Comparison of ENCODE assay signal across 34 mouse cellular contexts in the genomic region with DNA sequence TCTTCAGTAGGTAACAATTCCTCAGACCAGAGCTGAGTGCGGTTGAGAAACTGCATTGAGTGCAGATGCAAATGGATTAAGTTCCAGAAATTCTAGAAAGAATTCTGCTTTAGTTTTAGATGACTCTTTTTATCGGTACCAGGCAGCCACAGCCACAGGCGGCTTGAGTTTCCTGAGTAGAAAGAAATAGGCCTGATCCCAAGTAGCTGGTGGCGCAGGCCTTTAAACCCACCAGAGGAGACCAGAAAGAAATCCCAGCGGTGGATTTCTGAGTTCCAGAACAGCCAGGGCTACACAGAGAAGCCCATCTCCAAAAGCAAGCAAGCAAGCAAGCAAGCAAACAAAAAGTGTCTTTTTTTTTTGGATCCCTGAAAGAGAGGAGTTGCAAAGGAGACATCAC. TPM values are rescaled to one million over a fixed set of nuclear protein-coding genes. Genes with fewer than 3 reads are reported as not detected.
DNase-seq lines count a peak whose midpoint lies in the region; ATAC-seq and TF ChIP-seq lines count a peak whose summit lies in the region.
"Had no signal": no experiment of that assay in that cellular context is flagged by ENCODE, and none has a peak within 500 bp of the region (broad histone marks: within the 10 kb centered on the region; RNA-seq: fewer than 3 reads in every experiment).

No protein-coding gene starts in this region.

- H3K27me3 ChIP-seq in forebrain, embryonic 11.5 days (ENCODE audit: control insufficient read depth, insufficient read depth, low read length), result peaks cover 74% of the 10 kb centered on the region
- peaks cover 82% of the 10 kb centered on the region for H3K27me3 ChIP-seq in forebrain, embryonic 15.5 days
- H3K27me3 ChIP-seq in heart, embryonic 13.5 days (replicated peaks), result peaks cover 77% of the 10 kb centered on the region
- peaks cover 75% of the 10 kb centered on the region for H3K27me3 ChIP-seq in hindbrain, embryonic 11.5 days (ENCODE audit: control insufficient read depth, insufficient read depth, low read length)
- peaks cover 97% of the 10 kb centered on the region for H3K27me3 ChIP-seq in hindbrain, embryonic 12.5 days
- H3K27me3 ChIP-seq in stomach, embryonic 14.5 days (ENCODE audit: control insufficient read depth, insufficient read depth, low read length), result peaks cover 53% of the 10 kb centered on the region
- peaks cover 26% of the 10 kb centered on the region for H3K27me3 ChIP-seq in stomach, postnatal 0 days (ENCODE audit: control insufficient read depth, insufficient read depth, low read length)

- no peak overlapping the region for H3K27ac ChIP-seq in forebrain, embryonic 11.5 days (ENCODE audit: low read depth, low read length)
- no peak overlapping the region for H3K27ac ChIP-seq in forebrain, embryonic 15.5 days (replicated peaks)
- H3K27ac ChIP-seq in heart, embryonic 13.5 days (replicated peaks), result peak overlapping the region; percentile 94
- H3K27ac ChIP-seq in hindbrain, embryonic 11.5 days (ENCODE audit: low read depth, low read length), result no peak overlapping the region
- H3K27ac ChIP-seq in hindbrain, embryonic 12.5 days, result no peak overlapping the region
- H3K27ac ChIP-seq in stomach, embryonic 14.5 days (ENCODE audit: low read length), result no peak overlapping the region
- H3K27ac ChIP-seq in stomach, postnatal 0 days (replicated peaks), result no peak overlapping the region
- H3K27ac ChIP-seq: forebrain, embryonic 13.5 days; limb, embryonic 12.5 days; liver, embryonic 15.5 days had no signal

- no peaks in the 10 kb centered on the region for H3K9me3 ChIP-seq in forebrain, embryonic 11.5 days (ENCODE audit: control insufficient read depth, low read length)
- H3K9me3 ChIP-seq in forebrain, embryonic 15.5 days, result no peaks in the 10 kb centered on the region
- H3K9me3 ChIP-seq in heart, embryonic 13.5 days, result no peaks in the 10 kb centered on the region
- H3K9me3 ChIP-seq in hindbrain, embryonic 11.5 days (ENCODE audit: control insufficient read depth, low read length), result no peaks in the 10 kb centered on the region
- H3K9me3 ChIP-seq in hindbrain, embryonic 12.5 days (replicated peaks), result no peaks in the 10 kb centered on the region
- H3K9me3 ChIP-seq in stomach, embryonic 14.5 days (ENCODE audit: control insufficient read depth, low read depth, low read length), result no peaks in the 10 kb centered on the region
- no peaks in the 10 kb centered on the region for H3K9me3 ChIP-seq in stomach, postnatal 0 days (ENCODE audit: control insufficient read depth, low read length)
- H3K9me3 ChIP-seq: forebrain, embryonic 13.5 days; limb, embryonic 12.5 days; liver, embryonic 15.5 days had no signal

- H3K4me3 ChIP-seq in forebrain, embryonic 11.5 days (ENCODE audit: low read depth, low read length), result no peak overlapping the region
- H3K4me3 ChIP-seq in forebrain, embryonic 15.5 days, result no peak overlapping the region
- H3K4me3 ChIP-seq in heart, embryonic 13.5 days, result peak overlapping the region; percentile 80
- H3K4me3 ChIP-seq in hindbrain, embryonic 11.5 days (ENCODE audit: low read depth, low read length), result no peak overlapping the region
- H3K4me3 ChIP-seq in hindbrain, embryonic 12.5 days, result no peak overlapping the region
- H3K4me3 ChIP-seq in stomach, embryonic 14.5 days (ENCODE audit: low read depth, low read length), result no peak overlapping the region
- no peak overlapping the region for H3K4me3 ChIP-seq in stomach, postnatal 0 days (ENCODE audit: low read depth, low read length)
- H3K4me3 ChIP-seq: erythroblast, embryonic 14.5 days; forebrain, embryonic 13.5 days; limb, embryonic 12.5 days; liver, embryonic 15.5 days had no signal

- WGBS in forebrain, embryonic 11.5 days, result 4% methylated on average over 5 of the region's 5 CpGs
- WGBS in forebrain, embryonic 15.5 days, result 7% methylated on average over 5 of the region's 5 CpGs
- 24% methylated on average over 5 of the region's 5 CpGs for WGBS in heart, embryonic 13.5 days
- 6% methylated on average over 5 of the region's 5 CpGs for WGBS in hindbrain, embryonic 11.5 days
- WGBS in hindbrain, embryonic 12.5 days, result 5% methylated on average over 5 of the region's 5 CpGs
- 29% methylated on average over 5 of the region's 5 CpGs for WGBS in stomach, embryonic 14.5 days
- 32% methylated on average over 5 of the region's 5 CpGs for WGBS in stomach, postnatal 0 days

- ATAC-seq in forebrain, embryonic 11.5 days (replicated peaks; ENCODE audit: low FRiP score), result no peak
- no peak for ATAC-seq in forebrain, embryonic 15.5 days (replicated peaks)
- ATAC-seq in heart, embryonic 13.5 days (ENCODE audit: extremely low read depth, insufficient number of reproducible peaks, low FRiP score, low TSS enrichment), result no peak
- no peak for ATAC-seq in hindbrain, embryonic 11.5 days (ENCODE audit: low FRiP score)
- ATAC-seq in hindbrain, embryonic 12.5 days (ENCODE audit: low FRiP score), result no peak
- ATAC-seq in stomach, embryonic 14.5 days (ENCODE audit: insufficient number of reproducible peaks, insufficient read depth, low FRiP score, low read depth), result no peak
- no peak for ATAC-seq in stomach, postnatal 0 days (ENCODE audit: low FRiP score, low TSS enrichment)
- ATAC-seq: forebrain, embryonic 13.5 days; hindbrain, embryonic 16.5 days; intestine, postnatal 0 days; midbrain, embryonic 16.5 days had no signal

- DNase-seq in forebrain, embryonic 11.5 days (ENCODE audit: low spot score), result peak; percentile 39
- DNase-seq in heart, postnatal 14 days, result no peak
- DNase-seq in hindbrain, embryonic 11.5 days (ENCODE audit: low spot score), result peak; percentile 21
- no peak for DNase-seq in stomach, postnatal 0 days (ENCODE audit: low spot score)
- DNase-seq: adrenal gland, postnatal 14 days; cerebellum, adult 11 months; cerebellum, adult 9-10 months; gastrocnemius, postnatal 25 days; kidney, adult 9 months; kidney, postnatal 10 days; lung, embryonic 14.5 days; lung, postnatal 14 days; right cerebral cortex, postnatal 4 days; thymus, postnatal 4 days had no signal

- no peak overlapping the region for H3K9ac ChIP-seq in forebrain, embryonic 11.5 days (ENCODE audit: low read length)
- no peak overlapping the region for H3K9ac ChIP-seq in forebrain, embryonic 15.5 days (replicated peaks)
- peak overlapping the region; percentile 100 for H3K9ac ChIP-seq in heart, embryonic 13.5 days
- no peak overlapping the region for H3K9ac ChIP-seq in hindbrain, embryonic 11.5 days (ENCODE audit: low read depth, low read length)
- no peak overlapping the region for H3K9ac ChIP-seq in hindbrain, embryonic 12.5 days
- H3K9ac ChIP-seq in stomach, embryonic 14.5 days (replicated peaks; ENCODE audit: low read depth, low read length), result no peak overlapping the region
- no peak overlapping the region for H3K9ac ChIP-seq in stomach, postnatal 0 days (ENCODE audit: low read length)
- H3K9ac ChIP-seq: forebrain, embryonic 13.5 days; limb, embryonic 12.5 days; liver, embryonic 15.5 days; lung, embryonic 14.5 days had no signal

- no peaks in the 10 kb centered on the region for H3K36me3 ChIP-seq in forebrain, embryonic 11.5 days (ENCODE audit: control insufficient read depth, insufficient read depth, low read length)
- H3K36me3 ChIP-seq in forebrain, embryonic 15.5 days, result no peaks in the 10 kb centered on the region
- peaks cover 59% of the 10 kb centered on the region for H3K36me3 ChIP-seq in heart, embryonic 13.5 days
- no peaks in the 10 kb centered on the region for H3K36me3 ChIP-seq in hindbrain, embryonic 11.5 days (ENCODE audit: control insufficient read depth, insufficient read depth, low read length)
- H3K36me3 ChIP-seq in hindbrain, embryonic 12.5 days, result no peaks in the 10 kb centered on the region
- no peaks in the 10 kb centered on the region for H3K36me3 ChIP-seq in stomach, embryonic 14.5 days (ENCODE audit: control insufficient read depth, insufficient read depth, low read length)
- no peaks in the 10 kb centered on the region for H3K36me3 ChIP-seq in stomach, postnatal 0 days (ENCODE audit: control insufficient read depth, insufficient read depth, low read length)
- H3K36me3 ChIP-seq: limb, embryonic 12.5 days; liver, embryonic 15.5 days had no signal

- intact Hi-C loops in heart, postnatal 14 days (cut with DNase I), result no loop called here

- no peak overlapping the region for H3K4me2 ChIP-seq in forebrain, embryonic 11.5 days (ENCODE audit: low read depth, low read length, severe bottlenecking)
- no peak overlapping the region for H3K4me2 ChIP-seq in forebrain, embryonic 15.5 days (replicated peaks)
- H3K4me2 ChIP-seq in heart, embryonic 13.5 days, result peak overlapping the region; percentile 83
- H3K4me2 ChIP-seq in hindbrain, embryonic 11.5 days (replicated peaks; ENCODE audit: low read depth, low read length), result no peak overlapping the region
- no peak overlapping the region for H3K4me2 ChIP-seq in hindbrain, embryonic 12.5 days (replicated peaks)
- H3K4me2 ChIP-seq in stomach, embryonic 14.5 days (replicated peaks; ENCODE audit: low read depth, low read length), result peak overlapping the region; percentile 3; the same call in 1 of the 2 replicates
- no peak overlapping the region for H3K4me2 ChIP-seq in stomach, postnatal 0 days (replicated peaks; ENCODE audit: low read depth)
- H3K4me2 ChIP-seq: forebrain, embryonic 13.5 days; limb, embryonic 12.5 days; liver, embryonic 15.5 days; lung, embryonic 14.5 days had no signal

- TF ChIP-seq CTCF in stomach, postnatal 0 days (IDR thresholded peaks at IDR 0.05; ENCODE audit: low read depth), result no peak

- TF ChIP-seq EP300 in stomach, postnatal 0 days (optimal IDR thresholded peaks at IDR 0.05), result no peak

- H3K4me1 ChIP-seq in forebrain, embryonic 11.5 days (replicated peaks; ENCODE audit: control insufficient read depth, insufficient read depth, low read length), result peaks cover 4% of the 10 kb centered on the region; the same call in 1 of the 2 replicates
- peaks cover 7% of the 10 kb centered on the region; the same call in 1 of the 2 replicates for H3K4me1 ChIP-seq in forebrain, embryonic 15.5 days
- H3K4me1 ChIP-seq in heart, embryonic 13.5 days, result peaks cover 20% of the 10 kb centered on the region
- no peaks in the 10 kb centered on the region for H3K4me1 ChIP-seq in hindbrain, embryonic 11.5 days (replicated peaks; ENCODE audit: control insufficient read depth, insufficient read depth, low read length)
- peaks cover 9% of the 10 kb centered on the region for H3K4me1 ChIP-seq in hindbrain, embryonic 12.5 days
- no peaks in the 10 kb centered on the region for H3K4me1 ChIP-seq in stomach, embryonic 14.5 days (ENCODE audit: control insufficient read depth, insufficient read depth, low read length)
- no peaks in the 10 kb centered on the region for H3K4me1 ChIP-seq in stomach, postnatal 0 days (replicated peaks; ENCODE audit: control insufficient read depth, insufficient read depth)

RNA-seq across cellular contexts. Expression of gene Nkx2-5, which starts 8.4 kb away (rescaled TPM):
- not detected in 2 replicates for polyA plus RNA-seq in forebrain, embryonic 11.5 days (2014; fragmentation: Nextera tagmentation; extraction: Ambion mirVana)
- polyA plus RNA-seq in forebrain, embryonic 15.5 days (2015; fragmentation: Nextera tagmentation; extraction: Ambion mirVana), result 0.59 TPM in 1 of 2 replicates, not detected in the other
- 136 and 142 TPM in 2 replicates for polyA plus RNA-seq in heart, embryonic 13.5 days (2015; fragmentation: Nextera tagmentation; extraction: Ambion mirVana)
- total RNA-seq in heart, postnatal 14 days (2021), result 10 to 100 TPM; 78.9 to 80.4 TPM
- not detected in 2 replicates for polyA plus RNA-seq in hindbrain, embryonic 11.5 days (2014; fragmentation: Nextera tagmentation; extraction: Ambion mirVana)
- not detected in 2 replicates for polyA plus RNA-seq in hindbrain, embryonic 12.5 days (2016; fragmentation: Nextera tagmentation; extraction: Ambion mirVana)
- 6.4 and 8.1 TPM in 2 replicates for polyA plus RNA-seq in stomach, embryonic 14.5 days (2014; fragmentation: Nextera tagmentation; extraction: Ambion mirVana)
- polyA plus RNA-seq in stomach, postnatal 0 days (2015; fragmentation: Nextera tagmentation; extraction: Ambion mirVana), result 0.17 and 0.91 TPM in 2 replicates
- total RNA-seq: adrenal gland, postnatal 14 days; gastrocnemius, adult 18-20 months; gastrocnemius, postnatal 25 days; left cerebral cortex, postnatal 10 days; liver, adult 2 months; neutrophil, adult 5-6 weeks had no signal
- polyA plus RNA-seq: erythroblast, embryonic 14.5 days; forebrain, embryonic 13.5 days; frontal cortex, adult 2 months; hindbrain, embryonic 16.5 days; large intestine, adult 2 months; limb, embryonic 12.5 days; liver, adult 2 months; midbrain, embryonic 16.5 days; neural tube, embryonic 11.5 days; testis, adult 2 months; thymus, postnatal 0 days had no signal

RNA-seq across cellular contexts. Expression of gene Bnip1, which starts 55.5 kb away (rescaled TPM):
- 46.1 and 49.7 TPM in 2 replicates for polyA plus RNA-seq in forebrain, embryonic 11.5 days (2014; fragmentation: Nextera tagmentation; extraction: Ambion mirVana)
- polyA plus RNA-seq in forebrain, embryonic 15.5 days (2015; fragmentation: Nextera tagmentation; extraction: Ambion mirVana), result 51.0 and 54.5 TPM in 2 replicates
- 56.6 and 60.5 TPM in 2 replicates for polyA plus RNA-seq in heart, embryonic 13.5 days (2015; fragmentation: Nextera tagmentation; extraction: Ambion mirVana)
- 10 to 100 TPM; 27.0 to 32.0 TPM for total RNA-seq in heart, postnatal 14 days (2021)
- polyA plus RNA-seq in hindbrain, embryonic 11.5 days (2014; fragmentation: Nextera tagmentation; extraction: Ambion mirVana), result 45.9 and 52.9 TPM in 2 replicates
- 48.5 and 49.7 TPM in 2 replicates for polyA plus RNA-seq in hindbrain, embryonic 12.5 days (2016; fragmentation: Nextera tagmentation; extraction: Ambion mirVana)
- 49.8 and 53.6 TPM in 2 replicates for polyA plus RNA-seq in stomach, embryonic 14.5 days (2014; fragmentation: Nextera tagmentation; extraction: Ambion mirVana)
- polyA plus RNA-seq in stomach, postnatal 0 days (2015; fragmentation: Nextera tagmentation; extraction: Ambion mirVana), result 33.3 and 33.9 TPM in 2 replicates

Comparison
In these comparisons a context has a peak if more than half of its experiments do, and no peak if none do; other contexts are left out.
1. H3K4me2 ChIP-seq: peak in heart, embryonic 13.5 days (single experiment) and stomach, embryonic 14.5 days (single experiment); none in forebrain, embryonic 11.5 days (single experiment), forebrain, embryonic 15.5 days (single experiment), hindbrain, embryonic 11.5 days (single experiment), hindbrain, embryonic 12.5 days (single experiment) and stomach, postnatal 0 days (single experiment).
2. DNase-seq: peak in forebrain, embryonic 11.5 days (single experiment) and hindbrain, embryonic 11.5 days (single experiment); none in heart, postnatal 14 days (0 of 2) and stomach, postnatal 0 days (single experiment).
3. RNA of gene Nkx2-5, which starts 8.4 kb away (polyA plus RNA-seq): 136 to 142 TPM in heart, embryonic 13.5 days; 6.4 to 8.1 TPM in stomach, embryonic 14.5 days, 0.17 to 0.91 TPM in stomach, postnatal 0 days, not detected in hindbrain, embryonic 12.5 days, not detected in forebrain, embryonic 11.5 days, 0.59 TPM in forebrain, embryonic 15.5 days and not detected in hindbrain, embryonic 11.5 days; every median in the first group is over 10 times any median in the second.